Mouse (Mus musculus) CD8-positive naive resting alpha-beta T cell, adult 2 months (primary cell): ENCODE data around the gene Fzd7.

ENCODE experiments used
- DNase-seq, 2 experiments: peaks; one replicate each; pipeline ENCODE4 v3.0.0; 2022; ENCODE audit warnings: low read depth in 2 of 2, low spot score in 2 of 2

Fzd7 gene

GRCm38 (mm10) chr1:59470766-59471165, 11.5 kb upstream of the Fzd7 start:
- DNase-seq, result no peak

- no peak for DNase-seq
Measured at GRCm38 (mm10) chr1:59472368-59473180, 9.7 kb upstream of the Fzd7 start.

- no peak for DNase-seq
Measured at GRCm38 (mm10) chr1:59473181-59473555, 9.1 kb upstream of the Fzd7 start.

- DNase-seq, result no peak
Measured at GRCm38 (mm10) chr1:59475618-59476017, 6.6 kb upstream of the Fzd7 start.

- no peak for DNase-seq
Measured at GRCm38 (mm10) chr1:59478911-59479310, 3.3 kb upstream of the Fzd7 start.

GRCm38 (mm10) chr1:59480821-59481455, 1.3 kb upstream of the Fzd7 start:
- DNase-seq, result no peak

DNA sequence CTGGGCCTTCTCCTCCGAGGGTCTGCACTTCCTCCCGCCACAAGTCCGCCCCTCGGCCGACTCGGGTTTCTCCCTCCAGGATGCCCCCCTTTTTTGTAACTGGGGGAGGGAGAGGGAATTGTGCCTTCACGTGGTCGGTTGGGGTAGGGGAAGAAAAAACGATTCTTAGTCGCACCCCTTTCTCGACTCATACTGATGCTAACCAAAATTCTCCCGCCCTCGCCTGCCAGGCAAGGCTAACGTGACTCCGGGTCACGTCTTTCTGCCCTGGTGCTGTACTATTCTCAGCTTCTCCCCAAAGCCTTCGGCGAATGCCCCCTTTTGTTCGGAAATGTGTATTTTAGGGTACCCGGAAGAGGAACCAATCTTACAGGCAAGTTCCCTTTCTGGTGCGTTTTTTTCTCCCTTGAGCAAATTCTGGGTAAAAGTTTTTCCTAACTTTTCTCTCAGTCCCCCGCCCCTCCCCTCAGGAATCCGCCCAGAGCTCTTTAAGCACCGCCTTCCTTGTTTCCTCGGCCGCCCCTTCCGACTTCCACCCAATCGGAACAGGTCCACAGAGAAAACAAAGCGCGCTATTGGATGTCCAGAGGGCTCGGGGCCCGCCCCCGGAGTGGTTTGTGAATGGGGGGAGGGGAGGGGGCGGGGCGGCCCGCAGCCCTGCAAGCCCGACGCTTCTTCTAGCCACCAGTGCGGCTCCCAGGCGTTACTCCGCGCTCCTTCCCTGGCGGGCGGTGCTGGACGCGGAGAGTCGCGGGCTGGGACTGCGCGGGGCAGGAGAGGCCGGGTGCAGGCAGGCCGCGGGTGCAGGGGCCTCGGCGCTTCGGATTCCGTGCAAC, 550 bp upstream of the Fzd7 start:
- peak; percentile 68 to 74 for DNase-seq

GRCm38 (mm10) chr1:59482696-59483520, 684 bp downstream of the Fzd7 start:
- peak in 1 of 2 experiments; percentile 15 for DNase-seq

DNA sequence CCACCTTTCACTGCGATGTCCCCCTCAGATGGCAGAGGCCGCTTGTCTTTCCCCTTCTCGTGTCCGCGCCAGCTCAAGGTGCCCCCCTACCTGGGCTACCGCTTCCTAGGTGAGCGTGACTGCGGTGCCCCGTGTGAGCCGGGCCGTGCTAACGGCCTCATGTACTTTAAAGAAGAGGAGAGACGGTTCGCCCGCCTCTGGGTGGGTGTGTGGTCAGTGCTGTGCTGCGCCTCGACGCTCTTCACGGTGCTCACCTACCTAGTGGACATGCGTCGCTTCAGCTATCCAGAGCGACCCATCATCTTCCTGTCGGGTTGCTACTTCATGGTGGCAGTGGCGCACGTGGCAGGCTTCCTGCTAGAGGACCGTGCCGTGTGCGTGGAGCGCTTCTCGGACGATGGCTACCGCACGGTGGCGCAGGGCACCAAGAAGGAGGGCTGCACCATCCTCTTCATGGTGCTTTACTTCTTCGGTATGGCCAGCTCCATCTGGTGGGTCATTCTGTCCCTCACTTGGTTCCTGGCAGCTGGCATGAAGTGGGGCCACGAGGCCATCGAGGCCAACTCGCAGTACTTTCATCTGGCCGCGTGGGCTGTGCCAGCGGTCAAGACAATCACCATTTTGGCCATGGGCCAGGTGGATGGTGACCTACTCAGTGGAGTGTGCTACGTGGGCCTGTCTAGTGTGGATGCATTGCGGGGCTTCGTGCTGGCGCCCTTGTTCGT, 1.5 kb downstream of the Fzd7 start:
- DNase-seq, result peak in 1 of 2 experiments; percentile 3

DNA sequence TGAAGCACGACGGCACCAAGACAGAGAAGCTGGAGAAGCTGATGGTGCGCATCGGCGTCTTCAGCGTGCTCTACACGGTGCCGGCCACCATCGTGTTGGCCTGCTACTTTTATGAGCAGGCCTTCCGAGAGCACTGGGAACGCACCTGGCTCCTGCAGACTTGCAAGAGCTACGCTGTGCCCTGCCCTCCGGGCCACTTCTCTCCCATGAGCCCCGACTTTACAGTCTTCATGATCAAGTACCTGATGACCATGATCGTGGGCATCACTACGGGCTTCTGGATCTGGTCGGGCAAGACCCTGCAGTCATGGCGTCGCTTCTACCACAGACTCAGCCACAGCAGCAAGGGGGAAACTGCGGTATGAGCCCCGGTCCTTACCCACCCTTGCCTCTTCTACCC, 2.1 kb downstream of the Fzd7 start:
- DNase-seq, result no peak

GRCm38 (mm10) chr1:59484791-59485785, 2.9 kb downstream of the Fzd7 start:
- DNase-seq, result no peak

DNA sequence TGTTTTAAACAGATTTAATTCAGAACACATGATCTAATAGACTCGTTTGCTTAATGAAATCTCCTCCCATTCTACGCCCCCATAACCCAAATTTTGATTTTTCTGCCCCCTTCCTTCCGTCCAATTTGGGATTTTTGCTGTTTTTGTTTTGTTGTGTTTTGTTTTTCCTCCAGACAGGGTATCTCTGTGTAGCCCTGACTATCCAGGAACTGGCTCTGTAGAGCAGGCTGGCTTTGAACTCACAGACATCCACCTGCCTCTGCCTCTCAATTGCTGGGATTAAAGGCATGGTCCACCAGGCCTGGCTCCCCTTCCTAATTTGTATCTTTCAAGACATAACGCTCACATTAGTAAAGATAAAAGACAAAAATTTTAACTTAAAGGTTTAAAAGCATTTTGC, 3.6 kb downstream of the Fzd7 start:
- DNase-seq, result no peak

DNA sequence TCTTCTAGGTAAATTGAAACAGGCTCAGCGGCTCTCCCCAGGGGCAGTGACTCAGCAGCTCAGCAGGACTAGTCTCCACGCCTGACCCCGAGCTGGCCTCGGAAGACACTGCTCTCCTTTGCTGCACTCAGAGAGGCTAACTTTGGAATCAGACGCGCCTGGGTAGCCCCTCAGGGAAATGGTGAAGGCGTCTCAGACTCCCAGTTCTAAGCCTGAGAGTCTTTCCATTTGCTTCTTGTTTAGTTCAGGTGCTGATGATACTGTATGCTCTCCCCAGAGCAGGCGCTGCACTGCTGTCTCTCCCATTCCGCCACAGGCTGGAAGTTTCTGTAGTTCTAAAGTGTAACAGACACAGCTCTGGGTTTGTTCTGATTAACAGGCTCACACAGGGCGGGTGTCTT, 5.4 kb downstream of the Fzd7 start:
- no peak for DNase-seq

GRCm38 (mm10) chr1:59488481-59488880, 6.3 kb downstream of the Fzd7 start:
- DNase-seq, result no peak

DNA sequence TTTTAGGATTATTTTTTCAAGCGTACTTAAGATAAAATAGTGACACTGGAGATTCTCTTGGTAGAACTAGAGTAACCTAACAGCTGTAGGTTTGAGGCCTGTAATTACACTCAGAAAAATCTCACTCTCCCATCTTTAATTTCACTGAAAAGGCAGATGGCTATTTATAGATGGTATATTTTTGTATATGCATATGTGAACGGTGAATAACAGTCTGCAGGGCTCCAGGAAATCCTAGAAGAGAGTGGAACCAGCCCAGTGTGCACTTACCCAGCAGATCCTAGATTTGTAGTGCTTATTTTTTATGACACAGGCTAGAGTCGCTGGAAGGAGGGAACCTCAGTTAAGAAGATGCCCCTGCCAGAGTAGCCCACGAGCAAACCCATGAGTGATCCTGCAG, 6.8 kb downstream of the Fzd7 start:
- no peak for DNase-seq

- DNase-seq, result no peak
Measured at GRCm38 (mm10) chr1:59491517-59491916, 9.3 kb downstream of the Fzd7 start.

- no peak for DNase-seq
Measured at GRCm38 (mm10) chr1:59492432-59492831, 10.2 kb downstream of the Fzd7 start.

DNA sequence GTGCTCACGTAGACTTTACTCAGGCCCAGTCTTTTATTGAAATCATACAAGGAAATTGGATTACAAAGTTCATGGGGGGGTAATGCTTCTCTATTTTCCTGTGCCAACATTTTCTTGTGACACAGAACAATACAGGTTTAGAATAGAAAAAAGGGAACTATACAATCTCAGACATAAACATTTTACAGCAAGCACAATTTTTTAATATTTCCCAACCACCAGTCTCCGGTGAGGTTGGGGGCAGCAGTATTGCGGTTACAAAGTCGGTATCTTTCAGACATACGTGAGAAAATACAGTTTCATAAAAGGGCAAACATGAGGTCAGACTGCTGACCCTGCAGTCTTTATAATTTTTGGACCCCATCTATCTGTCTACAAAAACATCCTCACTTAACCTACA, 13.7 kb downstream of the Fzd7 start:
- DNase-seq, result no peak
